Mouse (Mus musculus) CH12.LX (cell line): ENCODE results near the gene Gstp2.
"Not testable (repeated sequence)": the region's sequence is repeated elsewhere in the genome, so short reads cannot be mapped to it uniquely, and the experiment has no call there.

Experiments
- CTCF ChIP-seq, 2 experiments: IDR thresholded peaks in 1 of 2; conservative IDR thresholded peaks in 1 of 2; 2 replicates each; pipeline ENCODE4 v1.5.1; 2011 to 2012; ENCODE audit warnings: low read depth in 2 of 2, low read length in 2 of 2, improper control_type of control experiment in 1 of 2, inconsistent platforms in 1 of 2, mild to moderate bottlenecking in 1 of 2, moderate library complexity in 1 of 2
- ELF1 ChIP-seq: IDR thresholded peaks from 2 replicates; pipeline ENCODE4 v1.6.1; 2014; ENCODE audit warnings: low read depth, mild to moderate bottlenecking, inconsistent platforms, low read length, improper control_type of control experiment
- MYC ChIP-seq: IDR thresholded peaks from 2 replicates; pipeline ENCODE4 v1.6.1; 2011; ENCODE audit warnings: low read depth, mild to moderate bottlenecking, improper control_type of control experiment, low read length
- NELFE ChIP-seq: IDR thresholded peaks from 2 replicates; pipeline ENCODE4 v1.6.1; 2011; ENCODE audit warnings: low read depth, low read length, improper control_type of control experiment
- POLR2A ChIP-seq: IDR thresholded peaks from 2 replicates; pipeline ENCODE4 v1.6.1; 2011; ENCODE audit warnings: low read depth, mild to moderate bottlenecking, improper control_type of control experiment, low read length
- ZKSCAN1 ChIP-seq: IDR thresholded peaks from 2 replicates; pipeline ENCODE4 v1.6.1; 2012; ENCODE audit warnings: low read depth, inconsistent platforms, low read length, improper control_type of control experiment, borderline replicate concordance

GRCm38 (mm10) chr19:4040941-4041340, 4.9 kb downstream of the Gstp2 start:
- not testable (repeated sequence) for TF ChIP-seq CTCF (conservative IDR thresholded peaks at IDR 0.05 in 1 of 2, IDR thresholded peaks at IDR 0.05 in 1 of 2; ENCODE audit: low read depth in 2 of 2, low read length in 2 of 2); POLR2A; ZKSCAN1; NELFE; MYC; ELF1
